Mouse (Mus musculus): ENCODE measurements around the gene Mios.

DNA sequence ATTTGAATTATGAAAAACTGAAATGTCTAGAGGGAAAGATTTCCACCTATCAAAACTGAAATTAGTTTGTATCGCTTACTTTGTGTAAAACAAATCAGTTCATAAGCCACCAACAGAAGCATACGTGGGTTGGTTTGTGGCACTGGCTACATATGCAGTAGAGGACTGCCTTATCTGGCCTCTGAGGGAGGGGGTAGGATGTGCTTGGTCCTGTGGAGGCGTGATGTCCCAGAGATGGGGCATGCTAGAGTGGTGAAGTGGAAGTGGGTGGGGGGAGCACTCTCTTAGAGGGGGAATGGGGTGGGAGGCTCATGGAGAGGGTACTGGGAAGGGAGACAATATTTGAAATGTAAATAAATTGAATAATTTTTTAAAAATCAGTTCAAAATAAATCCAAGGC lies 19.1 kb upstream of the Mios start:
- TF ChIP-seq CTCF (IDR thresholded peaks at IDR 0.05) (no peak), POLR2A (IDR thresholded peaks at IDR 0.05; ENCODE audit: insufficient read depth, low read depth, low read length) (no peak)

Data from heart, adult 2 months (tissue).